Mouse (Mus musculus): ENCODE results near the gene Ptch1. TPM values are rescaled to one million over a fixed set of nuclear protein-coding genes. Genes with fewer than 3 reads are reported as not detected.

Gene Ptch1
- polyA plus RNA-seq, 1 experiment from 2014 or later, result 19.2 TPM

GRCm38 (mm10) chr13:63528164-63528675, 45.2 kb downstream of the Ptch1 start:
- peak overlapping the region; percentile 64 for H3K27ac ChIP-seq (replicated peaks)
- H3K4me2 ChIP-seq, result 0 out of 2 replicates have a peak overlapping the region, but pooled peaks have one; percentile 16
- peaks cover 89% of the 10 kb centered on the region for H3K36me3 ChIP-seq
- no peaks in the 10 kb centered on the region for H3K9me3 ChIP-seq
- no peak overlapping the region for H3K4me3 ChIP-seq
- H3K4me1 ChIP-seq (replicated peaks), result peaks cover 85% of the 10 kb centered on the region
- peak overlapping the region; percentile 50 for H3K9ac ChIP-seq
- WGBS, result 2% methylated on average over 5 of the region's 5 CpGs
- ATAC-seq (ENCODE audit: low read depth), result peak; percentile 48
- H3K27me3 ChIP-seq, result no peaks in the 10 kb centered on the region

GRCm38 (mm10) chr13:63525571-63526197, 47.7 kb downstream of the Ptch1 start:
- Histone ChIP-seq H3K9ac (peak overlapping the region; percentile 2), H3K27ac (replicated peaks) (peak overlapping the region; percentile 67), H3K4me1 (replicated peaks) (peaks cover 75% of the 10 kb centered on the region), H3K4me2 (no peak overlapping the region), H3K36me3 (peaks cover 85% of the 10 kb centered on the region), H3K9me3 (no peaks in the 10 kb centered on the region), H3K4me3 (no peak overlapping the region), H3K27me3 (no peaks in the 10 kb centered on the region)
- no peak for ATAC-seq (ENCODE audit: low read depth)
- WGBS, result 22% methylated on average over 11 of the region's 11 CpGs

GRCm38 (mm10) chr13:63524608-63525570, 48.5 kb downstream of the Ptch1 start:
- Histone ChIP-seq H3K27me3 (no peaks in the 10 kb centered on the region), H3K4me1 (replicated peaks) (peaks cover 67% of the 10 kb centered on the region), H3K27ac (replicated peaks) (peak overlapping the region; percentile 67), H3K9me3 (no peaks in the 10 kb centered on the region), H3K4me3 (no peak overlapping the region), H3K4me2 (no peak overlapping the region), H3K36me3 (peaks cover 85% of the 10 kb centered on the region), H3K9ac (peak overlapping the region; percentile 38; the same call in 1 of the 2 replicates)
- ATAC-seq (ENCODE audit: low read depth), result peak; percentile 36; the same call in 1 of the 2 replicates
- 32% methylated on average over 25 of the region's 25 CpGs for WGBS

- H3K36me3 ChIP-seq, result peaks cover 85% of the 10 kb centered on the region
- H3K27ac ChIP-seq (replicated peaks), result no peak overlapping the region
- no peak overlapping the region for H3K4me2 ChIP-seq
- no peak overlapping the region for H3K9ac ChIP-seq
- ATAC-seq (ENCODE audit: low read depth), result no peak
- WGBS, result 13% methylated on average over 2 of the region's 2 CpGs
- no peaks in the 10 kb centered on the region for H3K27me3 ChIP-seq
- H3K4me3 ChIP-seq, result no peak overlapping the region
- H3K9me3 ChIP-seq, result no peaks in the 10 kb centered on the region
- H3K4me1 ChIP-seq (replicated peaks), result peaks cover 59% of the 10 kb centered on the region
These were observed 49.3 kb downstream of the Ptch1 start for GRCm38 (mm10) chr13:63524061-63524460.

- H3K27ac ChIP-seq (replicated peaks), result no peak overlapping the region
- WGBS, result 60% methylated on average over 10 of the region's 10 CpGs
- H3K9ac ChIP-seq, result no peak overlapping the region
- ATAC-seq (ENCODE audit: low read depth), result no peak
- no peaks in the 10 kb centered on the region for H3K27me3 ChIP-seq
- no peaks in the 10 kb centered on the region for H3K9me3 ChIP-seq
- H3K36me3 ChIP-seq, result peaks cover 88% of the 10 kb centered on the region
- peaks cover 47% of the 10 kb centered on the region for H3K4me1 ChIP-seq (replicated peaks)
- no peak overlapping the region for H3K4me2 ChIP-seq
- H3K4me3 ChIP-seq, result no peak overlapping the region
These were observed 50.6 kb downstream of the Ptch1 start for GRCm38 (mm10) chr13:63522832-63523231.

- no peak overlapping the region for H3K4me2 ChIP-seq
- no peak overlapping the region for H3K27ac ChIP-seq (replicated peaks)
- H3K4me3 ChIP-seq, result no peak overlapping the region
- H3K4me1 ChIP-seq (replicated peaks), result peaks cover 35% of the 10 kb centered on the region
- H3K9me3 ChIP-seq, result no peaks in the 10 kb centered on the region
- no peak overlapping the region for H3K9ac ChIP-seq
- no peaks in the 10 kb centered on the region for H3K27me3 ChIP-seq
- ATAC-seq (ENCODE audit: low read depth), result no peak
- WGBS, result 93% methylated on average over 6 of the region's 6 CpGs
- H3K36me3 ChIP-seq, result peaks cover 95% of the 10 kb centered on the region
These were observed 53.3 kb downstream of the Ptch1 start for GRCm38 (mm10) chr13:63520110-63520509.

GRCm38 (mm10) chr13:63516535-63516934, 56.9 kb downstream of the Ptch1 start:
- Histone ChIP-seq H3K4me3 (no peak overlapping the region), H3K27ac (replicated peaks) (no peak overlapping the region), H3K4me2 (no peak overlapping the region), H3K9me3 (no peaks in the 10 kb centered on the region), H3K4me1 (replicated peaks) (peaks cover 49% of the 10 kb centered on the region), H3K36me3 (peaks cover 96% of the 10 kb centered on the region), H3K9ac (no peak overlapping the region), H3K27me3 (no peaks in the 10 kb centered on the region)
- WGBS, result 80% methylated on average over 2 of the region's 2 CpGs
- no peak for ATAC-seq (ENCODE audit: low read depth)

GRCm38 (mm10) chr13:63515542-63515941, 57.9 kb downstream of the Ptch1 start:
- WGBS, result 56% methylated on average over 5 of the region's 5 CpGs

GRCm38 (mm10) chr13:63514931-63515360, 58.5 kb downstream of the Ptch1 start:
- no peaks in the 10 kb centered on the region for H3K27me3 ChIP-seq
- H3K36me3 ChIP-seq, result peaks cover 99% of the 10 kb centered on the region
- no peak for ATAC-seq (ENCODE audit: low read depth)
- H3K27ac ChIP-seq (replicated peaks), result peak overlapping the region; percentile 64; the same call in 1 of the 2 replicates
- no peak overlapping the region for H3K4me3 ChIP-seq
- no peak overlapping the region for H3K4me2 ChIP-seq
- H3K9me3 ChIP-seq, result no peaks in the 10 kb centered on the region
- H3K9ac ChIP-seq, result peak overlapping the region; percentile 22; the same call in 1 of the 2 replicates
- 21% methylated on average over 8 of the region's 8 CpGs for WGBS
- H3K4me1 ChIP-seq (replicated peaks), result peaks cover 49% of the 10 kb centered on the region

More at GRCm38 (mm10) chr13:63515542-63515941, 57.9 kb downstream of the Ptch1 start:
- ATAC-seq (ENCODE audit: low read depth), result no peak
- H3K4me2 ChIP-seq, result no peak overlapping the region
- peaks cover 49% of the 10 kb centered on the region for H3K4me1 ChIP-seq (replicated peaks)
- H3K27me3 ChIP-seq, result no peaks in the 10 kb centered on the region
- H3K4me3 ChIP-seq, result no peak overlapping the region
- H3K9ac ChIP-seq, result peak overlapping the region; percentile 22; the same call in 1 of the 2 replicates
- no peaks in the 10 kb centered on the region for H3K9me3 ChIP-seq
- H3K36me3 ChIP-seq, result peaks cover 99% of the 10 kb centered on the region
- H3K27ac ChIP-seq (replicated peaks), result peak overlapping the region; percentile 64; the same call in 1 of the 2 replicates

GRCm38 (mm10) chr13:63513374-63514098, 59.9 kb downstream of the Ptch1 start:
- H3K9ac ChIP-seq, result no peak overlapping the region
- peak; percentile 33 for ATAC-seq (ENCODE audit: low read depth)
- WGBS, result 44% methylated on average over 26 of the region's 26 CpGs
- H3K9me3 ChIP-seq, result no peaks in the 10 kb centered on the region
- no peak overlapping the region for H3K4me2 ChIP-seq
- H3K27ac ChIP-seq (replicated peaks), result 0 out of 2 replicates have a peak overlapping the region, but pooled peaks have one; percentile 23
- no peaks in the 10 kb centered on the region for H3K27me3 ChIP-seq
- H3K36me3 ChIP-seq, result peaks cover 96% of the 10 kb centered on the region
- H3K4me3 ChIP-seq, result no peak overlapping the region
- H3K4me1 ChIP-seq (replicated peaks), result peaks cover 49% of the 10 kb centered on the region

- no peak for ATAC-seq (ENCODE audit: low read depth)
- peaks cover 49% of the 10 kb centered on the region for H3K4me1 ChIP-seq (replicated peaks)
- H3K36me3 ChIP-seq, result peaks cover 96% of the 10 kb centered on the region
- H3K27me3 ChIP-seq, result no peaks in the 10 kb centered on the region
- 0 out of 2 replicates have a peak overlapping the region, but pooled peaks have one; percentile 4 for H3K27ac ChIP-seq (replicated peaks)
- WGBS, result 27% methylated on average over 5 of the region's 6 CpGs
- H3K4me2 ChIP-seq, result no peak overlapping the region
- H3K9me3 ChIP-seq, result no peaks in the 10 kb centered on the region
- H3K4me3 ChIP-seq, result no peak overlapping the region
- H3K9ac ChIP-seq, result no peak overlapping the region
These were observed 61.0 kb downstream of the Ptch1 start for GRCm38 (mm10) chr13:63512411-63512810.
